ENCODE assay signal across 30 mouse cellular contexts in the genomic region with DNA sequence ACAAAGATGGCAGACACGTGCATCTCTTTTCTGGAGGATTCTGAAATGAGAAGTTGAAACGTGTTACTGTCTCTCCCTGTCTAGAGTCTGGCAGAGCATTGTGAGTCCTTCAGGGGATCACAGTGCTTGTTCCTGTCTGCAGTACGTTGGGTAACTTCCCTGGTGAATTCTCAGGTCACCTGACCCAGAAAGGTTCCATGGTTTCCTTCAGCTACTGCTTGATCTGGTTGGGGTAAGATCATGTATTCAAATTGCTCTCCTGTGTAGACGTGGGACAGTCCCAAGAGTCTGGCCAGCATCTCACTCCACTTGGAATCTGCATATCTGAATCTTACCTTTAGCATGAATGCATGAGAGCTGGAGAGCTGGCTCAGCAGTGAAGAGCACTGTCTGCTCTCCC.
"Had no signal": no experiment of that assay in that cellular context is flagged by ENCODE, and none has a peak within 500 bp of the region (broad histone marks: within the 10 kb centered on the region; RNA-seq: fewer than 3 reads in every experiment).

No protein-coding gene starts in this region.

- H3K27me3 ChIP-seq: heart, embryonic 12.5 days; heart, embryonic 13.5 days; heart, embryonic 15.5 days; hindbrain, embryonic 12.5 days; hindbrain, embryonic 13.5 days; hindbrain, embryonic 15.5 days; intestine, embryonic 15.5 days; kidney, embryonic 15.5 days had no signal

- H3K4me2 ChIP-seq: heart, embryonic 12.5 days; heart, embryonic 13.5 days; heart, embryonic 15.5 days; hindbrain, embryonic 12.5 days; hindbrain, embryonic 13.5 days; hindbrain, embryonic 14.5 days; hindbrain, embryonic 15.5 days; intestine, embryonic 15.5 days; kidney, embryonic 15.5 days had no signal

- H3K27ac ChIP-seq: heart, embryonic 13.5 days; heart, embryonic 15.5 days; hindbrain, embryonic 10.5 days; hindbrain, embryonic 12.5 days; hindbrain, embryonic 13.5 days; hindbrain, embryonic 14.5 days; hindbrain, embryonic 15.5 days; hindbrain, postnatal 0 days; intestine, embryonic 15.5 days; kidney, embryonic 15.5 days; kidney, postnatal 0 days; layer of hippocampus, adult 2 months; left cerebral cortex, adult 2 months had no signal

- DNase-seq: heart, postnatal 10 days; heart, postnatal 14 days; heart, postnatal 36 days; heart, postnatal 4 days; kidney, adult 11 months; kidney, adult 18-20 months; kidney, adult 2 months; kidney, adult 8-10 months; kidney, adult 9 months; kidney, postnatal 10 days; kidney, postnatal 14 days; kidney, postnatal 25 days; kidney, postnatal 36 days; kidney, postnatal 4 days; layer of hippocampus, adult 9-11 months; layer of hippocampus, postnatal 36 days had no signal

- H3K36me3 ChIP-seq: heart, embryonic 12.5 days; heart, embryonic 13.5 days; heart, embryonic 15.5 days; hindbrain, embryonic 10.5 days; hindbrain, embryonic 12.5 days; hindbrain, embryonic 13.5 days; hindbrain, embryonic 15.5 days; intestine, embryonic 15.5 days; kidney, embryonic 15.5 days had no signal

- H3K4me3 ChIP-seq: heart, embryonic 12.5 days; heart, embryonic 13.5 days; heart, embryonic 15.5 days; hindbrain, embryonic 10.5 days; hindbrain, embryonic 12.5 days; hindbrain, embryonic 13.5 days; hindbrain, embryonic 15.5 days; intestine, embryonic 15.5 days; kidney, embryonic 15.5 days; layer of hippocampus, adult 2 months; left cerebral cortex, adult 2 months had no signal

- H3K9me3 ChIP-seq: heart, embryonic 13.5 days; heart, embryonic 15.5 days; hindbrain, embryonic 10.5 days; hindbrain, embryonic 12.5 days; hindbrain, embryonic 13.5 days; hindbrain, embryonic 15.5 days; intestine, embryonic 15.5 days; kidney, embryonic 15.5 days had no signal

- H3K9ac ChIP-seq: heart, embryonic 12.5 days; heart, embryonic 13.5 days; heart, embryonic 15.5 days; hindbrain, embryonic 12.5 days; hindbrain, embryonic 13.5 days; hindbrain, embryonic 14.5 days; hindbrain, embryonic 15.5 days; intestine, embryonic 15.5 days; kidney, embryonic 15.5 days had no signal

- H3K4me1 ChIP-seq: heart, embryonic 12.5 days; heart, embryonic 13.5 days; heart, embryonic 15.5 days; hindbrain, embryonic 10.5 days; hindbrain, embryonic 12.5 days; hindbrain, embryonic 15.5 days; intestine, embryonic 15.5 days; kidney, embryonic 15.5 days had no signal
